Mouse (Mus musculus) thymus, adult 2 months (tissue): Measurements from ENCODE around the gene Rpl39l.

Source experiments
- CTCF ChIP-seq: fragments of 200-500 bp; IDR thresholded peaks from 2 replicates; pipeline ENCODE4 v1.5.1; 2012; ENCODE audit warnings: mild to moderate bottlenecking, control low read depth, low read length, moderate library complexity, borderline replicate concordance; ENCODE audit not compliant: control insufficient read depth, poor library complexity, insufficient read depth; ENCODE audit errors: extremely low read depth
- POLR2A ChIP-seq: fragments of 200-500 bp; IDR thresholded peaks from 2 replicates; pipeline ENCODE4 v1.6.1; 2012; ENCODE audit warnings: mild to moderate bottlenecking, low read length, control low read depth, moderate library complexity; ENCODE audit not compliant: control insufficient read depth, poor library complexity, insufficient read depth; ENCODE audit errors: extremely low read depth

GRCm38 (mm10) chr16:10147401-10147800 lies 22.6 kb upstream of the Rpl39l start:
- no peak for TF ChIP-seq CTCF
- TF ChIP-seq POLR2A, result no peak
